Mouse (Mus musculus) T-helper 1 cell (primary cell): ENCODE measurements around the gene D130043K22Rik.

Experiments
- in situ Hi-C: fragments of 300-600 bp; cut with MboI, MseI; formaldehyde crosslinking; loops from one replicate; pipeline ENCODE4 v1.15.1; 2025; ENCODE audit warnings: high pct_unique_total_duplicates

Gene D130043K22Rik

DNA sequence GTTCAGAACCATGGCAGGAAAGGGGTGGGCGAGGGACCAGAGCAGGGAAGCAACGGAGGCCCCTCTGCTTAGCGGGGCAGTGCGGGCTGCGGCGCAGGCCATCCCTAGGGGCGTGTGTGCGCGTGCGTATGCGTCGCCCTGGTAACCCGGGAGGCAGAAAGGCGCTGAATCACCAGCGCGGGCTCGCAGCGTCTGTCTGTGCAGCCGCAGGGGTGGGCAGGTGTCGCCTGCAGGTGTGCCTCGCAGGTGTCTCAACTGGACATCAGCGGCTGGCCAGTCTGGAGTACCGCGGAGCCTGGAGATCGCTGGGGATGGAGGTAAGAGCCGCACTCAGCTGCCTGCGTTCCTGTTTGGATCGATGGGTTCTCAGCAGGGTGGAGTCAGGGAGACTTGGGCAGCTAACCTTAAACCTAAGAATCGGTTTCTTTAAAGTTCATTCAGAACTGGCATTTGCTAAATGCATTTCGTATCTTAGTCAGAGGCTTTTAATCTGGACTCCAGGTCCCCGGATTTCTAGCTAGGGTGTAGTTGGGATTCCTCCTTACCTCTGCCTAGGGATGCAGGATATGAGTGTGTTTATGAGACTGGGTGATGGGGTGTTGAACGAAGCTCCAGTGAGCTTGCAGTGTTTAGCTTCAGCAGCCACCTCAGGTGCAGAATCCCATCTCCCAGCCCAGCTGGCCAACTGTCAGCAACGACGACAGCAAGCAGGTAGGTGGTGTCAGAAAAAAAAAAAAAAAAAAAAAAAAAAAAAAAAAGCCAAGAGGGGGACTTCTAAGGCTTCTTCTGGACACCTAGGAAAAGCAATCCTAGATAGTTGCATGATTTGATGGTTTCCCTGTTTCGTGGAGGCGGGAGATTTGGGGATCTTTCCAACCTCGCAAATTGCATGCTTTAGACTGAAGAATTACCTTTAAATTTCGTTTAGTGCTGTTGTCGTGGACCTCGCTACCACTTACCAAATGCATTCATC, at the start of gene D130043K22Rik:
TSS of gene D130043K22Rik (plus strand) at position 153 of the 973 bp plus-strand sequence.
- in situ Hi-C loops, result no loop called here

DNA sequence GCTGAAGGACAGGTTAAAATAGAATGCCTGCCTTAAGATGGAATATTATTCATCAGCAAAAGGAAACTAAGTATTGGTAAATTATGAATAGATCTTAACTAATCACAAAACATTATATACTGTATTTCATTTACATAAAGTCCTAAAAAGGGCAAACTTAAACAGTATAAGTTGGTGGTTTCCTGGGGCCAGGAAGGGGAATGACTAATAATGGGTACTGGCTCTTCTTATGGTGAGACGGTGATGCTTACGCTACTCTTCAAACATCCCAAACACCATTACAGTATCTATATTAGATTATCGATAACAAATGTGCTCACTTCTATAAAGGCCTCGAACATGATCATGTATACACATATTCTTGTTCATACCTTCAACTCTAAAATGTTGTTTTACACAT, 46.2 kb upstream of the D130043K22Rik start:
- in situ Hi-C loops, result loop anchor here (5.0 kb wide), 1 partner anchor 36 kb away; the partner anchor contains the start of gene Gmnn

DNA sequence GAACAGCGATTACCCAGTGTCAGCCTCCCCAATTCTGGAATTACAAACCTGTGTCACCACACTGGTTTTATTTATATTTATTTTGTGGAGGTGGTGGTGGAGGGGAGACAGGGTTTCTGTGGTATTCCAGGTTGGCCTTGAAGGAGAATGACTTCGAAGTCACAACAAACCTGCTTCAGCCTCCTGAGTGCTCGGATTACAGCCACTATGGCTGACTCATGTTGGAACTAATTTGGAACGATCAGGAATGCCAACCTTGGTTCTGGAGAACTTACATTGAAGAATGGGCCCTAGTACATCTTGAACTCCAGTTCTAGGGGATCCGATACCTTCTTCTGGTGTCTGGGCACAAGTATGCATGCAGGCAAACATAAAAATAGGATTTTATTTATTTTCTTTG, 45.6 kb upstream of the D130043K22Rik start:
- in situ Hi-C loops, result loop anchor here (5.0 kb wide), 1 partner anchor 37 kb away; the partner anchor contains the start of gene Gmnn

DNA sequence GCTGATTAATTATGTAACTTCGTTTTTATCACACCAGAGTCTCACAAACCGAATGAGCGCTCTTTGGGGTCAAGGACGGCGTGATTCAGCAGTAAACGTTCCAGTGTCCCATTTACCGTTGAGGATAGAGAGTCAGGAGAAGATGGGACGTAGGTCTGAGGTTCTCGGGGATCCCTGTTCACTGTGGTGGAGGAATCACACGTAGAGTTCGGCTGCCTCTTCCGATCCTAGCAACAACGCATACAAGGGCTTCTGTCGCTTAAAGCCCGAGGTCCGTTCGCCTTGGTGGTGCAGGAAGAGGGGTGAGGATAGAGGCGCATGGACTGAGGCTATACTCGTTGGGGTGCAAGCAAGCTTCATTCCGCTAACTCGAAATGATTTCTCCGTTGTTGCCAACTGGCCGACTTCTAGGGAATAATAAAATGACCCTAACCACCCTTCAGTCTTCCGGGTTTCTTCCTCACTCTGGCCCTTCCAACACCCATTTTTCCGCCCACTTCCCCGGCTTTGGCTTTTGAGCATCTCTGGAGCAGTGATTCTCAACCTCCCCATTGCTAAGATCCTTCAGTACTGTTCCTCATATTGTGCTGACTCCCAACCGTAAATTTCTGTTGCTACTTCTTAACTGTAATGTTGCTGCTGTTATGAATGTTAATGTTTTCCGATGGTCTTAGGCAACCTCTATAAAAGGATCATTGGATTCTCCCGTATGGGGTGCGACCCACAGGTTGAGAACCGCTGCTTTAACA, 44.8 kb upstream of the D130043K22Rik start:
- in situ Hi-C loops, result loop anchor here (5.0 kb wide), 1 partner anchor 38 kb away; the partner anchor contains the start of gene Gmnn

DNA sequence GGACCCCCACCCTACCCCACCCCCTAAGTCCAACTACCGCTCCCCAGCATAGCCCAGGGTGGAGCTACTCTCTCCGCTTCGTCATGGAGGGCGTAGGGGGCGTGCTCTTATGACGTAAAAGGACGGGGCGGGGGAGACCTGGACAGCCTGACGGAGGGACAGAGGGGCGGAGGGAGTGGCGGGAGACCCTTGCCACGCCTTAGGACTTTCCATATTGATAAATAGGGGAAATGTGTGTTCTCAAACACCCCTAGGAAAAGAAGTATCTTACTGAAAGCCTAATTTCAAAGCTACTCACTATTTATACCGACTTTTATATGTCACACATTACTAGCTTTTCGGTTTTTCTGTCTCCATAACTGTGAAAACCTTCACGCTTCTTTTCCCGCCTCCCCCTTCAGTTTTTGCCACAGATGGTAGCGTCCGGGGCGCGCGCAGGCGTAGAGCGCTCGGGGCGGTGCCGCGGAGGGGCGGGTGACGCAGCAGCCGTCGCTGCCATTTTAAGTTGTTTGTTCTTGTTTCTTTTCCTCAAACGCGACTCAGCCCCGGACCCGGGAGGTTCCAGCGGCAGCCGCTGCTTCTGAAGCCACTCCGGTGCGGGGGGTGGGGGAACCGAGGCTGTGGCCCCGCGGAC, 44.1 kb upstream of the D130043K22Rik start:
- in situ Hi-C loops, result no loop called here

DNA sequence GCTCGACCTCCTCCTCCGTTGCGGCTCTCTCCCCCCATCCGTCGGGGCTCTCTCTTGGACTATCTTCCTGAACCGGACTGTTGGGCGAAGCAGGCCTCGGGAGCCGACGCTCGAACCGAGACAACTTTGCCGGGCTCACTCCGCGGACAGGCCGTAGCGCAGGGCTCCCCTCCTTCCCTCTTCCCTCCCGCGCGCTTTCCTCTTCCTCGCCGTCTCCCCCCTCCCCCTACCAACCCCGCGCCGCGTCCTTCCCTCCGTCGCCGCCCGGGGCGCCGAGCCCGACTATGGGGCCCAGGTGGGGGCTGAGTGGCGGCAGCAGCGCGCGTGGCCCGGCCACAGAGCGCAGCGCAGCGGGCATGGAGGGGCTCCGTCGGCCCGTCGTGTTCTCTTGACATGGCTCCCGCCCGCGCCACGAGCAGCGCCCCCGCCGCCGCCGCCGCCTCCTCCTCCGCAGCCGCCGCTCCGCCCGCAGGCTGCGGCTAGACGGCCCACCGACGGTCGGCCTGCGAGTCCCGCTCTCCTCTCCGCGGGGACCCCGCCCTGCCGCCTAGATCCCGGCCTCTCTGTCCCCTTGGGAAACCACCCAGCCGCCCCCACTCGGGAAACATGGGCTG, 43.5 kb upstream of the D130043K22Rik start, which contains the start of gene BC005537:
TSS of gene BC005537 (plus strand) at position 350 of the 614 bp plus-strand sequence.
- in situ Hi-C loops, result no loop called here

DNA sequence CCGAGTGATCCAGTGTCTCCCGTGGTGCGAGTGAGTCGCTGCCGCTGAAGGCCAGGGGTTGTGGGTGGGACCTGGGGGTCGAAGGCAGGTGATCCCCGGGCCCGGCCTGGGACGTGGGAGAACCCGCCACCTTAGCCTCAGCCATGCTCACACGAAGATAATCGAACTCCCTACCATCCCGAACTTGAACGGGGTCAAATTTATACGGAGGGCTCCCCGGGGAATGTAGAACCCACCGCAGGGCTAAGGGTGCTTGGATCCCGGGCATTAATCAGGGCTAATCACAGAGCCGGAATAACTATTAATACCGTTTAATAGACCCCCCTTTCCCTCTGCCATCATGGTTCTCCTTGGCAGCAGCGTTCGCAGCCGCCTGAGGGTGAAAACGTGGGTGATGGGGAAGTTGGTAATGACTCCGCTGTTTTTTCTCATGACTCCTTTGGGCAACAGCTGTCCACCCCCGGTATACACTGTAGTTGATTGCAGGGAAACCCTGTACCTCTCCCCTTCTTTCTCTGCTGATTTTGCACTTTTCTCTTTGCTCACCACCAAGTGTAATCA, 42.7 kb upstream of the D130043K22Rik start:
- in situ Hi-C loops, result no loop called here

DNA sequence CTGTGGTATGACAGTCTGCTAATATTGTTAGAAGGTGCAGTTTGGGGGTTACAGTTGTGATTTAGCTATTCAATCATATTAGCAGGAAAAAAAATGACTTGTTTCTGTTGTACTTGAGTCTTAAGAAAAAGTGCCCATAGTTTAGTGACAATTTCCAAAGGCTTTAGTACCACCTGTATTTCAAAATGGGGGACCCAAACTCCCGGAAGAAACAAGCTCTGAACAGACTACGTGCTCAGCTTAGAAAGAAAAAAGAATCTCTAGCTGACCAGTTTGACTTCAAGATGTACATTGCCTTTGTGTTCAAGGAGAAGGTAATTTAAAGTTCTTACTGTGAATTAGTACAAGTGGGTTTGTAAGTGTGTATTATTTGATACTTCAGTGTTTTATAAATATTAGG, 41.7 kb upstream of the D130043K22Rik start:
- in situ Hi-C loops, result no loop called here

DNA sequence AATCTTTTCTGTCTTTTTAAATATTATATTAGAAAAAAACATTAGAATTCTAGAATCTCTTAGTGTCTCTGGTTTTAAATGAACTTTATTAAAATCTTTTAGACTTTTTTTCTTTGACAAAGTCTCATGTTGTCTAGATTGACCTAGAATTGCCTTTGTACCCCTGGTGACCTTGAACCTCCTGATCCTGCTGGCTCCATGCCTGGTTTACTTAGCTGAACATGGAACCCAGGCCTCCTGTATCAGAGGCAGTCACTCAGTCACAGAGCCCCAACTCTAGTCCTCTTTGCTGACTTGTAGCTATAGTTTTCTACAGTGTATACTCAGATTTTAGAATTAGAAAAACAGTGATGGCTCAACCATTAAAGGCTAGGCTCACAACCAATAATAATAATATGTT, 38.9 kb upstream of the D130043K22Rik start:
- in situ Hi-C loops, result no loop called here

DNA sequence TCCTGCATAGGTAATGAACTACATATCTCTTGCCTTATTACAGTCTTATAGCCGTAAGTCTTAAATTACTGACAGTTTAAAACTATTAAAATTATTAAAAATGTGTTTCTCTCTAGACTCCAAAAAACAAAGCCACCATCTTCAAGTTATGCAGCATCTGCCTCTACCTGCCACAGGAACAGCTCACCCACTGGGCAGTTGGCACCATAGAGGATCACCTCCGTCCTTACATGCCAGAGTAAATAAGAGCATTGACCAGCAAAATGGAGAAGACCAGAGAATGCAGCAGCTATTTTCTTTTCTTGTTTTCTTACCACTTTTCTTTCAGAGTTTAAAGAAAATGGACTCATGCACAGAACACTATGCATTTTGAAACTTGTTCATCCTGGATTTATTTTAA, 32.4 kb upstream of the D130043K22Rik start:
- in situ Hi-C loops, result no loop called here

DNA sequence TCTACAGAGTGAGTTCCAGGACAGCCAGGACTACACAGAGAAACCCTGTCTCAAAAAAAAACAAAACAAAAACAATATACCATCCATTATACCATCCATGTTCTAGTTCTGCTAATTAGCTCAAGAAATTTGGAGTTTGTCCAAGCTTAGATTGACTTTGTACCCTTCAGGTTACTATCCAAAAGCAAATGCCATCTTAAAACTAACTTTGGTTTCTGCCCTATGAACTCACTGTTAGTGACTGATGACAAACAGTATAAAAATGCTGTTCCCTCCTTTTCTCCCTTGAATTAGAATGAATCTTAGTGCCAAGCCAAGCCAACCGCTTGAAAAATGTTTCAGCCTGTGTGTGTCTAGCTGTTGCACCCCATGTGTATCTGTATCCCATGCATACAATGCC, 30.3 kb upstream of the D130043K22Rik start:
- in situ Hi-C loops, result no loop called here

DNA sequence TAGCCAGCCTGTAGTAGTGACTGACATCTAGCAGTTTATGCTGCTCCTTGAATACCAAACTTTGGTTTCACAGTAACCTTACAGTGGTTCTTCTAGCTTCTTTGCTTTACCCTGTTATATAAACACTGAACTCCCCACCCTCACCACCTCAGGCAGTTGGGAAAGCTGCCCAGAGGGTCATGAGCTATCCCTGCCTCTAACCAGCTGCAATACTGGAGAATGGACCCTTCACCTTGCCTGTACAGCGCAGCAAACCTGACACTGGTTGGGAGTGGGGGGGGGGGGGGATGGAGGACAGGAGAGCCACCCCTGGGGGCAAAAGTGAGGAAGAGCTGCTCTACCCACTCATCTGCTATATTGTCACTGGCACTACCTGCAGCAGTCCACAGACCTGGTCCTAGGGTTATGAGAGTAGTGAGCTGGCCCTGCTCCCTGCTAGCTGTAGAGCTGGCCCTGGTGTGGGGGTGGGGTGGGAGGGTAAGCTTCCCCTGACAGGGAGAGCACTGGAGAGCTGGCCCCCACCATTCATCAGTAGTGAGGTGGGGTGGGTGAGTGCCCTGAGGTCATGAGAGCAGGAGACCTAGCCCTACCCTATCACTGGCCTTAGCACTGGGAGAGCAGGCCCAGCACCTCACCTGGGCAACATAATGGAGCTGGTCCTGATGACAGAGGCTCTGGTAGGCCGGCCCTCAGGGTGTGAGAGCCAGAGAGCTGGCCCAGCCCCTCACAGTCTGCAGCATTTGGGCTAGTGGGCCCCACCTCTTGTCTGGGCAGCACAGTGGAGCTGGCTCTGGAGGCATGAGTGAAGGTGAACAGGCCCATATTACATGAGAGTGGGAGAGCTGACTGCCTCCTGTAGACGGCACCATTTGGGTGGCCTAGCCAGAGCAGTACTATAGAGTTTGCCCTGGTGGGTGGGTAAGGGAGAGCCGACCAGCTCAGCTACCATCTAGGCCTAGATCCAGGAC, 28.5 kb upstream of the D130043K22Rik start:
- in situ Hi-C loops, result no loop called here

DNA sequence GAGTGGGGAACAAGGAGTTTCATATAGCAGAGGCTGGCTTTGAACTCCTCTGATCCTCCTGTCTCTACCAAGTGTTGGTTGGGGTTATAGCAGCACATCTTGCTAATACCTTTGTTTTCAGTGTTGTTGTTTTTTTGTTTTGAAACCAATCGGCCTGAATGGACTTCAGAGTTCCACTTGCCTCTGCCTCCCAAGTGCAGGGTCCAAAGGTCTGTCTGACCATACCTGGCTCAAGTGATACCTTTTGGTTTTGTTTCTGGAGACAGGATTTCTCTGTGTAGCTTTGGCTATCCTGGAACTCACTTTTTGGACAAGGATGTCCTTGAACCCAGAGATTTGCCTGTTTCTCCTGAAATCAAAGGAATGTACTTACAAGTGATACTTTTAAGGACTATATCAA, 25.0 kb upstream of the D130043K22Rik start:
- in situ Hi-C loops, result no loop called here

DNA sequence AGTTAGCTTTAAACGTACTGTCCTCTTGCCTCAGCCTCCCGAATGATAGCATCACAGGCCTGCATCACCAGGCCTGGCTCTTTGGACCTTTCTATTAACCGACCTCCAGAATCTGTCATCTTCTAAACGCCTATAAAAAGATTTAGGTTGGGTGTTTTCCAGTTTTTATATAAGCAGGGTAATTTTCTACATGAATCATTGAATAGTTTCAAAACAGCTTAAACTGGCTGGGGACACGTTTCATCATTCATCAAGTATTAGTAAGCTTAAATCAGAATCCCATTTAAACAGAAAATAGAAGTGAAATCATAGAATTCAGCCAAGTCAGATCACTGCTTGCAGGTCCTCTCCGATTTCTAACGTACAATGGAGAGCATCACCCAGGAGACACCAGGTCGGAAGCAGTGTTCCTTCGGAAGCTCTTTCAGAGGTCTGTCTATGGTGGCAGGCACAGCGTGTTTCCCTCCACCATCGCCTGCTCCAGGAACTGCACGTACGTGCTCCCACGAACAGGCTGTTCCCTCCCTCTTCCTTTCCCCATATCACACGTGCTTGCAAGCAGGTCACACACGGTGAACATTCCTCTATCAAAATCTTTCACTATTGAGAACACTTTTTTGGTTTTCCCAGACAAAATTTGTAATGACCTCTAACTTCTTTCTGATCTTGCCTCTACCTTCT, 22.1 kb upstream of the D130043K22Rik start:
- in situ Hi-C loops, result no loop called here

DNA sequence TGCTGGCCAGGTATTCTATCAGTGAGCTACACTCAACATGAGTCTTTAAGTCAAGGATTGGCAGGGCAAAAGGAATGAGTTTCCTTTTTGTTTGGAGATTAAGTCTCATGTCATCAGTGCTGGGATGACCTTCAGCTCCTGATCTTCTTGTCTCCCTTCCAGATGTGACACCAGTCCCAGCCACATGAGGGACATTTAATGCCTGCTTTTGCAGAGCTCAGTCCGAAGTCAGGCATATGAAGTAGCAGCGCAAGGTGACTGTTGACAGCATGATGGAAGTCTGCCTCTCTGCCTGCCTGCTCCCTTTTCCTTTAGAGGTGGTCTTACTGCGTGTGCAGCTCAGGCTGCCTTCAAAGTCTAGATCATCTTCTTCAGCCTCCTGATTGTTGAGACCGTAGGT, 20.3 kb upstream of the D130043K22Rik start:
- in situ Hi-C loops, result no loop called here

DNA sequence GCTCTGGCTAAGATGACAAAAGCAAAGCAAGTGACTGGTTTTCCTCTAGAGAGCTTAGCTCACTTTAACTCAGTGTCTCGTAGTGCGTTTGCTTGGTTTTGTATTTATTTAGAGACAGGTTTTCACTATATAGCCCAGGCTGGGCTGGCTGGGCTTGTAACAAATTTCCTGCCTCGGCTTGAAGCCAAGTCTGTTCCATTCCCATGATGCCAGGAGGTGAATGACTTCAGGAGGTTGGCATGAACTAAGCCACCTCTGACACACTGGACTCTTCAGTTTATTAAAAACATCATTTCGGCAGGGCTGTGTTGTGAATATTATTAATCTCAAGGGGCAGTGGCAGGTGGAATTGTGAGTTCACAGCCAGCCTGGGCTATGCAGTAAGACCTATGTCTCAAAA, 19.3 kb upstream of the D130043K22Rik start:
- in situ Hi-C loops, result no loop called here

DNA sequence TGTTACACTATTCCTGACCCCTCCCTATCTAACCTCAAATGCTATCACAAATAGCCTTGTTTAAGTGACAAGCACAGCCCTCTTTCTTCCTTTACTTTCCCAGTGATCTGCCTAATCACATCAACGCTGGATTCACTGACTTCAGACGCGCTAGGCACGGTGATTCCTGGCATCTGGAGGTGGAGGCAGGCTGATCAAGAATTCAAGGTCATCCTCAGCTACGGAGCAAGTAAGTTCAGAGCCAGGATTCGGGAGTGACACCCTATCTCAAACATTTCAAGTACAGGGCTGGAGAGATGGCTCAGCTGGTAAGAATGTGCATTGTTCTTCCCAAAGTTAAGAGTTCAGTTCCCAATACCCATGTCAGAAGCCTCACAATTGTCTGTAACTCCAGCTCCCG, 18.8 kb upstream of the D130043K22Rik start:
- in situ Hi-C loops, result no loop called here

DNA sequence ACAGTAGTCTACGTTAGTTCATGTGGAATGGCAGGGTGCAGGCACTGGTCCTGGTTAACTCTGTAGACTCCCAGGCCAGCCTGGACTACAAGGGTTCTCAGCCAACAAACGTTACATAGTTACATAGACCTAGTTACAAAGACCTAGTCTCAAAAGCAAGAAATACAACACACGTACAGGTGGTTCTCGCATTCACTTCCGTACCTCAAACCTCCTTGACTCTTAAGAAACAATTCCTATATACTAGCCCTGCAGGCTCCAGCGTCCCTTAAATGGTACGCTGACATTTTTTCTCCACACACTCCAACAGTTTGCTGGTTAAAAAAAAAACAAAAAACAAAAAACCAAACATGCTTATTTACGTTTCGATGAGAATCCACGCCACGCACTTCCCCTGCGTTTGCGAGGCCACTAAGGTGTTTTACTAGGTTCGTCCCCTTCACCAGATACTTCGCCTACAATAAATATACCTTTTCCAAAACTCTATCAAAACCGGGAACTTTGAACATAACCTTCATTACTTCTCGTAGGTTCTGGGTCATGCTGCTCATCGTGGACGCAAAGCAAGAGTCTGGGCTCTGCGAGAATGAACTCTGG, 14.1 kb upstream of the D130043K22Rik start:
- in situ Hi-C loops, result no loop called here
